Mouse (Mus musculus): Measurements from ENCODE around the gene Aggf1.

Aggf1 gene

GRCm38 (mm10) chr13:95332086-95332899 lies 42.9 kb downstream of the Aggf1 start:
- DNase-seq: no peak

DNA sequence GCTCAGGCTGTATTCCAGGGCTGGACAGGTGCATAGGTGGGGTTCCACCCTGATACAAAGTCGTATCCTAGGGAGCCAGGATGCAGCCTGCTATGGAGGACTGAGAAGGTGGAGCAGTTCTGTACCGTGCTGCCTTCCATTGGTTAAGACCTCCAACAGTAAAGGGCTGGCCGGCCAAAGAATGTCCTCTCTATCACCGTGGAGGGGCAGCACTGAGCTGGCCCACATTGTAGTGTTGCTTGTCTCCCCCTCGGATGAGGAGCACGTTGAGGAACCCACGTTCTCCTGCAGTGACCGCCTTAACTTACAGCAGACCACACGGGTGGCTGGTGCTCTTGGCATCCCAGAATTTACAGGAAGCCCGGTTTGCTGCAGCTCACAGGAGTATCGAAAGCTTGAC lies 44.6 kb downstream of the Aggf1 start:
- no peak for DNase-seq

GRCm38 (mm10) chr13:95328767-95329166 lies 46.4 kb downstream of the Aggf1 start:
- DNase-seq: peak; percentile 21

- DNase-seq: peak; percentile 39
These were observed 47.8 kb downstream of the Aggf1 start for GRCm38 (mm10) chr13:95327345-95327741.

GRCm38 (mm10) chr13:95326611-95327344 lies 48.4 kb downstream of the Aggf1 start:
- DNase-seq: peak; percentile 25

- no peak for DNase-seq
These were observed 49.1 kb downstream of the Aggf1 start for GRCm38 (mm10) chr13:95325907-95326550.

DNA sequence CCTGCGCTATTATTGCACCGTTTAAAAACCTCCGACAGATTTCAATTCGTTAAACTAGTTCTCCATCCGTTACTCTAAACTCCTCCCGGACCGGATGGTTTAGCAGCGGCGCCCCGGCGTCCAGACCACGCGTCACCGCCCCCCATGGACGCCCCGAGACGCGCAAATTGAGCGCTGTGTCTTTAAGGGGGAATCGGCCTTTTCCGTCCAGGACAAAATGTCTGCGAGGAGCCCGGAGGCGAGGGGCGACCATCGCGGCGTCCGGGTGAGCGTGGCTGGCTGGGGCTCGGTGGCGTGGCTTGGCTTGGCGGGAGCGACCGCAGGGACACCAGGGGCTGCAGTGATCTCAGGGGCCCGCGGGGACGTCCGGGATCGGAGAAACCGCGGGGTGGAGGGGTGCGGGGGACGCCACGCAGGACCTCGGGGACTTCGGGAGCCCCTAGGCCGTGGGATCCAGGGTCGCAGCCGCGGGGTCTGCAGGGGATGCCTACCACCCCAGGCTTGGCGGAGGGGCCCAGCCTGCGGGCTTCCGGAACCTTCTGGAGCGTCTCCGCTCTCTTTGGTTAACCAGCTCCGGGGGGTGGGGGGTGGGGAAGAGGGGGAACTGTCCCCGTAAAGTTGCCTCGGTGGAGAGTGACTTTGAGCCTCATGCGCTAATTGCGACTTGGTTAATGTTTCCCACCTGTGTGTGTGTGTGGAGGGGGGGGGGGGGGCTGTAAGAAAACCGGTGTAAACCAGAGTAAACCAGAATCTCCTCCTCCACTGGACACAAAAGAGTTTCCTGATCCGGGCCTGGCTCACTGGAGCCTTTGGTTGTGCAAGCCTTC lies 49.9 kb downstream of the Aggf1 start:
- DNase-seq: no peak

GRCm38 (mm10) chr13:95324626-95325079 lies 50.5 kb downstream of the Aggf1 start:
- peak; percentile 67 for DNase-seq

DNA sequence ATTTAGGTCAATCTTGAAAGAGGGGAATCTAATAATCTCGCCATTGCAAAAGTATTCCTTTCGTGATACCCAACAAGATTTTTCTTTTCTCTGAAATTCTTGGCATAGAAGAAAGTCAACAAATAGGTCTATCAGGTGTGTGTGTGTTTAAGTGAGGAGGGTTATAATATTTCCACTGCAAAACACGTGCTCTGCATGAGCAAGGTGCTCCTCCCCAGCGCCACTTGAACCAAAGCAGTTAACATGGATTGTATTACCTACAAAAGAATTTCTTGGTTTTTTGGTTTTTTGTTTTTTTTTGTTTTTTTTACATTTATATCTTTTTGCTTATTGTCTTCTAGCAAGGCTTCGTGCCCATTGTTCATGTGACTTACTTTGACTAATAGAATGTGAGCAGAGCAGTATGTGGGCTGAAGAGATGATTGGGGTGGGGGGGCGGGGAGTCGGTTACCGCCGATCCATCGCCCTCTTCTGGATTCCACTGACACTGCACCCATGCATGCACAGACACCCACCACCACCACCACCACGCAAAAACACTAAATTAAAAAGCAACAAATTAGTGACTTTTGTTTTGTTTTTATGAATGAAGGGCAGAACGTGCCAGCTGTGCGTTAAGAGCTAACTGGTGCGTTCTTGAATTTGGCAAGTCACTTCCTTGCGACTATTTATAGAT lies 51.1 kb downstream of the Aggf1 start:
- DNase-seq: peak; percentile 59

- DNase-seq: no peak
These were observed 51.8 kb downstream of the Aggf1 start, which contains the start of gene Zbed3 for GRCm38 (mm10) chr13:95323400-95323799. TSS of gene Zbed3 (plus strand) at chr13:95323612.

DNA sequence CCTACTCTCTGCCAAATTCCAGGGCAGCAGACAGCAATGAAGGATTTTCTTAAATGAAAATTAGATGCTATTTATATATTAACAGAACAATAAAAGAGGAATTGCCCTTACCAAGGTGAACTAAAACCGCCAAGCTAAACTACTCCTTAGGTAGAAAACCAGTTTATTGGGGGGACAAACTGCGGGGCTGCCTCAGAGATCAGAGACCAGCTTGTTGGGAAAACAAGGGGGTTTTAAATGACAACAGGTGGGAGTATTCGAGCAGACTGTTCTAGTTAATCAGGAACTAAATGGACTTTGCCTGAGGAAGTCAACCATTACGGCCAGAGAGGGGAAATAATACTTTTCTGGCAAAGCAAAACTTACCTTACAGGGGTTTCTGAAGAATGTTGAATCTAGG lies 54.7 kb downstream of the Aggf1 start:
- no peak for DNase-seq

DNA sequence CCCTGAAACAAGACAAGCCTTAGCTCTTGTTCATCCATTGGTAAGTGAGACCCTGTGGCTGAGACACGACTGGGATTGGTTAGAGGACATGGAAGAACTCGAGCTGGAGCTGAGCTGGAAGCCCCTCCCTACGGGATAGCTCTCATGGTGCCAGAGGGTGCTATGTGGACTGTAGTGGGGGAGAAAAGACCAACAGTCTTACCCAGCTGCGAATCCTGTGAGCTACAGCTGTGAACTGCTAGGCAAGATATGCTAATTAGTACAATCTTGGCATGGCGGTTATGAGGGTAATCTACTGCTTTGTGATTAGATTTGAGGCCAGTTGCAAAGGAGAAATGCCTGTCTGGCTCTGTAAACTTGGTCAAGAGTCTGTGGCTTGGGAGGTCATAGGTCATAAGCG lies 56.0 kb downstream of the Aggf1 start:
- DNase-seq: no peak

DNA sequence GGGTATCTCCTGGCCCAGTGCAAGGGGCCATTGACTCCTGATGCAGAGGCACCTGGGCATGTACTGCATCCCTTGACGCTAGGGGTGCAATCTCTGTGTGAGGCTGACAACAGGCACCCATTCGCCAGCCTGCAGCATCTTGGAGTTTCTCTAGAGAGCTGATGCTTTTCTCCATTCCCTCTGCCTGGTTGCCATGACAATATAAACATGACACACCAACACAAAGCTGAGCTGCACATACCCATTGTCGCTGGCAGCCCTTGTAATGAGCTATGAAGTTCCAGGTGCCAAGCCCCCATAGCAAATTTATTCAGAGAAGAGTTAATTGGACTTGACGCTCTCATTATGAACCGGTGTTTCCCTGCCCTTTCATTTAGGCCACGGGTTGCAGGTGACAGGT lies 63.1 kb downstream of the Aggf1 start:
- DNase-seq: no peak

DNA sequence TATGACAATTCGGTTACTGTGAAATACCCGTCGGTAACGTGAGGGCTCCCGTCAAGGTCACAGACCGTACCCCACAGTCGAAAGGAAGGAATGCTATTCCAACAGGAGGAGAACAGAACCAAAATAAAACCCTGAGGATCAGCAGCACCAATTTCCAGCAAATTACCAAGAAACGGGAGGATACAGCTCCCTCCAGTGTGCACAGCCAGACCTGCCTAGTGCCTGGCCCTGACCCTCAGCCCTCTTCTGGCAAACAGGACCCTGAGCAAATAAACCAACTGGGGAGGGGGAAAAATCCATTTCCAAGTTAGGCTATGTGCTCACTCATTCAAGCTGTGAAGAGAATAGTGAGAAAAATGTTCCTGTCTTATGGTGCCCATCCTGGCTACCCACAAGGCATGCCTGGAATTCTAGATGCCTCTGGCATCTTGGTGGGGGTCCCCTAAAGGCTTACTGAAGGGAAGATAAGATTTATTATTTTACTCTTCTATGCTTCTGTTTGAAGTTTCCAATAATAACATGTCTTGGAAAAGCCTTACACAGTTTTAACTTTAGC lies 68.0 kb downstream of the Aggf1 start:
- DNase-seq: no peak

DNA sequence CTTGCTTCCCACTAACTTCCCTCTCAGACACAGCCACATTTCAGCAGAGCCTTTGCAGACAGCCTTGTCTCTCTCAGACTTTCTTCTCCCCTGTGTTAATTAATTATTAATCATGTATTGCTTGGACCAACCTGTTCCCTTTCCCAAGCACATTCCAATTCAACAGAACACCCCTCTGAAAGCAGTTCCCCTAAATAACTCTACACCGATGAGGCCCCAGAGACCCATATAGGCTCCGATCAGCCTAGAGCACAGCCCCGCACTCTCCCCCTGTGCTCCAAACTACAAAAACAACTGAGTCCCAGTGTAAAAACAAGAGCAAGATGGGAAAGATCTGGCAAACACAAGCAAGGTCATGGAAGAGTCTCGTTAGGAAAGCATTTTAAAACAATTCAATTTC lies 68.6 kb downstream of the Aggf1 start:
- no peak for DNase-seq

Measured in cerebellum, adult 8-10 months (tissue).